Mouse (Mus musculus): ENCODE data around the gene Pccb.

Pccb gene

GRCm38 (mm10) chr9:101034448-101035098 lies at the start of gene Pccb:
Gene Pccb (minus strand): TSS chr9:101034898.
- peak; percentile 96 for DNase-seq

GRCm38 (mm10) chr9:101083728-101084127 lies 49.0 kb upstream of the Pccb start:
- DNase-seq: no peak

GRCm38 (mm10) chr9:101080046-101080685 lies 45.5 kb upstream of the Pccb start:
- no peak for DNase-seq

- DNase-seq: peak; percentile 34
These were observed 43.9 kb upstream of the Pccb start for GRCm38 (mm10) chr9:101078579-101078978.

GRCm38 (mm10) chr9:101077486-101077885 lies 42.8 kb upstream of the Pccb start:
- DNase-seq: no peak

GRCm38 (mm10) chr9:101076095-101076875 lies 41.6 kb upstream of the Pccb start:
- DNase-seq: peak; percentile 37

GRCm38 (mm10) chr9:101075694-101076093 lies 41.0 kb upstream of the Pccb start:
- DNase-seq: no peak

GRCm38 (mm10) chr9:101075091-101075581 lies 40.4 kb upstream of the Pccb start:
- DNase-seq: peak; percentile 72

GRCm38 (mm10) chr9:101074332-101075021 lies 39.8 kb upstream of the Pccb start:
- peak; percentile 96 for DNase-seq

GRCm38 (mm10) chr9:101073987-101074331 lies 39.3 kb upstream of the Pccb start, which contains the start of gene Msl2:
Gene Msl2 (plus strand): TSS chr9:101074101.
- DNase-seq: no peak

- peak; percentile 99 for DNase-seq
These were observed 38.6 kb upstream of the Pccb start for GRCm38 (mm10) chr9:101073041-101073986.

- no peak for DNase-seq
These were observed 37.8 kb upstream of the Pccb start for GRCm38 (mm10) chr9:101072506-101072905.

GRCm38 (mm10) chr9:101069781-101070180 lies 35.1 kb upstream of the Pccb start:
- DNase-seq: no peak

GRCm38 (mm10) chr9:101065076-101065602 lies 30.4 kb upstream of the Pccb start:
- no peak for DNase-seq

GRCm38 (mm10) chr9:101062253-101062780 lies 27.6 kb upstream of the Pccb start:
- no peak for DNase-seq

- DNase-seq: peak; percentile 90
These were observed 26.3 kb upstream of the Pccb start for GRCm38 (mm10) chr9:101061035-101061434.

GRCm38 (mm10) chr9:101057156-101057555 lies 22.5 kb upstream of the Pccb start:
- no peak for DNase-seq

- no peak for DNase-seq
These were observed 18.6 kb upstream of the Pccb start for GRCm38 (mm10) chr9:101053279-101053678.

- no peak for DNase-seq
These were observed 18.0 kb upstream of the Pccb start for GRCm38 (mm10) chr9:101052691-101053090.

GRCm38 (mm10) chr9:101052007-101052406 lies 17.3 kb upstream of the Pccb start:
- DNase-seq: no peak

- no peak for DNase-seq
These were observed 11.1 kb upstream of the Pccb start for GRCm38 (mm10) chr9:101045710-101046338.
